21 mouse cellular contexts compared by ENCODE assay signal in genomic region chr1:52708745-52709144, GRCm38 (mm10).
"Had no signal": no experiment of that assay in that cellular context is flagged by ENCODE, and none has a peak within 500 bp of the region (broad histone marks: within the 10 kb centered on the region; RNA-seq: fewer than 3 reads in every experiment).

No protein-coding gene starts in this region.

- DNase-seq: kidney, adult 18-20 months; kidney, adult 9 months; kidney, postnatal 14 days; kidney, postnatal 4 days; layer of hippocampus, adult 9-11 months; liver; lung, adult 18-20 months; lung, postnatal 10 days; lung, postnatal 4 days; midbrain, embryonic 14.5 days; thymus, adult 2 months; thymus, postnatal 25 days had no signal

- H3K9me3 ChIP-seq: limb, embryonic 10.5 days; limb, embryonic 13.5 days; liver, embryonic 12.5 days; liver, embryonic 15.5 days; lung, embryonic 15.5 days; megakaryocyte, embryonic 14.5 days; midbrain, embryonic 10.5 days had no signal

- H3K4me3 ChIP-seq: limb, embryonic 10.5 days; limb, embryonic 13.5 days; liver, embryonic 12.5 days; liver, embryonic 15.5 days; lung, embryonic 15.5 days; megakaryocyte, embryonic 14.5 days; midbrain, embryonic 10.5 days; myocyte had no signal

- H3K27me3 ChIP-seq: limb, embryonic 13.5 days; liver, embryonic 12.5 days; liver, embryonic 15.5 days; lung, embryonic 15.5 days; megakaryocyte, embryonic 14.5 days had no signal

- H3K36me3 ChIP-seq: limb, embryonic 10.5 days; limb, embryonic 13.5 days; liver, embryonic 12.5 days; liver, embryonic 15.5 days; lung, embryonic 15.5 days; midbrain, embryonic 10.5 days had no signal

- ATAC-seq: intestine, embryonic 16.5 days; liver, embryonic 12.5 days had no signal

- H3K4me1 ChIP-seq: limb, embryonic 10.5 days; limb, embryonic 13.5 days; liver, embryonic 12.5 days; liver, embryonic 15.5 days; lung, embryonic 15.5 days; midbrain, embryonic 10.5 days had no signal
